Mouse (Mus musculus): Measurements from ENCODE around the gene Lsr.
"Not testable (repeated sequence)": the region's sequence is repeated elsewhere in the genome, so short reads cannot be mapped to it uniquely, and the experiment has no call there.

DNA sequence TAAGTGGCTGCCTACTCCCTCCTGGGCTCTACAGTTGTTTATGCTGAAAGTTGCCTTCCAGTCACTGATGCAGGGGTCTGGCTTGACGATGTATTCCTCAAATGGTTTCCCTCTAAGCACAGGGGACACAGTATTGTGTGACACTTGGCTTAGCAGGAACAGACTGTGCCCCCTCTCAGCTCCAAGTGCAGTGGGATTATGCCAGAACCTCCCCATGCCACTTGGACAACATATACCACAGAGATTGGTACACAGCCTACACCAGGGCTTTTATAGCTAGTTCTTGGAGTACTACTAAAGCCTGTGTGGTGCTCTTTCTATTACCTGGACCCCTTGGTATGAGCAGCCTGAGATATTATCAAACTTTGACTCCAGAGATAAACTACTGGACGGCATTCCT, 28.6 kb downstream of the Lsr start:
- not testable (repeated sequence) for TF ChIP-seq CHD2 (IDR thresholded peaks at IDR 0.05; ENCODE audit: low read depth, low read length); ZNF384 (IDR thresholded peaks at IDR 0.05; ENCODE audit: low read depth, low read length); MAFK (IDR thresholded peaks at IDR 0.05; ENCODE audit: insufficient read depth, low read depth, low read length); ZC3H11A (IDR thresholded peaks at IDR 0.05; ENCODE audit: borderline replicate concordance, low read depth, low read length)

Measured in ES-E14 (cell line).